Mouse (Mus musculus): ENCODE results near the gene Ajm1.

- TF ChIP-seq POLR2A (IDR thresholded peaks at IDR 0.05; ENCODE audit: extremely low read depth, insufficient read depth, low read length), result no peak
- TF ChIP-seq CTCF (IDR thresholded peaks at IDR 0.05; ENCODE audit: low read depth, low read length), result no peak
Measured at GRCm38 (mm10) chr2:25571221-25571620, 10.3 kb downstream of the Ajm1 start.

All from liver, adult 2 months (tissue).